Comparison of ENCODE assay signal across 15 mouse cellular contexts in genomic region chr11:46326271-46327015, GRCm38 (mm10). TPM values are rescaled to one million over a fixed set of nuclear protein-coding genes. Genes with fewer than 3 reads are reported as not detected.
DNase-seq lines count a peak whose midpoint lies in the region; ATAC-seq and TF ChIP-seq lines count a peak whose summit lies in the region.
"Had no signal": no experiment of that assay in that cellular context is flagged by ENCODE, and none has a peak within 500 bp of the region (broad histone marks: within the 10 kb centered on the region; RNA-seq: fewer than 3 reads in every experiment).

No protein-coding gene starts in this region.

- H3K9ac ChIP-seq in liver, embryonic 12.5 days: no peak overlapping the region
- H3K9ac ChIP-seq: forebrain, embryonic 13.5 days; midbrain, embryonic 12.5 days had no signal

- WGBS in liver, embryonic 12.5 days (ENCODE audit: insufficient replicate concordance): 67% methylated on average over 16 of the region's 16 CpGs

- H3K36me3 ChIP-seq in E14TG2a.4 (ENCODE audit: insufficient read depth, low read length): no peaks in the 10 kb centered on the region
- no peaks in the 10 kb centered on the region for H3K36me3 ChIP-seq in liver, embryonic 12.5 days
- H3K36me3 ChIP-seq: midbrain, embryonic 12.5 days had no signal

- peaks cover 10% of the 10 kb centered on the region; the same call in 1 of the 2 replicates for H3K4me1 ChIP-seq in E14TG2a.4 (replicated peaks; ENCODE audit: low read depth, low read length)
- H3K4me1 ChIP-seq in liver, embryonic 12.5 days: no peaks in the 10 kb centered on the region
- H3K4me1 ChIP-seq: forebrain, embryonic 13.5 days; midbrain, embryonic 12.5 days had no signal

- ATAC-seq in liver, embryonic 12.5 days: no peak
- ATAC-seq: forebrain, embryonic 13.5 days; intestine, postnatal 0 days had no signal

- H3K9me3 ChIP-seq in E14TG2a.4 (ENCODE audit: low read length): no peaks in the 10 kb centered on the region
- no peaks in the 10 kb centered on the region for H3K9me3 ChIP-seq in liver, embryonic 12.5 days (replicated peaks)
- H3K9me3 ChIP-seq: forebrain, embryonic 13.5 days; midbrain, embryonic 12.5 days had no signal

- peaks cover 7% of the 10 kb centered on the region; the same call in 1 of the 2 replicates for H3K27me3 ChIP-seq in E14TG2a.4 (ENCODE audit: insufficient read depth, low read length)
- no peaks in the 10 kb centered on the region for H3K27me3 ChIP-seq in liver, embryonic 12.5 days (replicated peaks)
- H3K27me3 ChIP-seq: forebrain, embryonic 13.5 days; midbrain, embryonic 12.5 days had no signal

- no peak for TF ChIP-seq CTCF in E14TG2a.4 (conservative IDR thresholded peaks at IDR 0.05; ENCODE audit: low read length)

- no peak overlapping the region for H3K27ac ChIP-seq in liver, embryonic 12.5 days
- H3K27ac ChIP-seq: heart, adult 2 months; midbrain, embryonic 12.5 days had no signal

- peak; percentile 10 for DNase-seq in 3134 (ENCODE audit: extremely low read depth, insufficient read length, low spot score)
- DNase-seq in induced T-regulatory cell, adult 2 months (ENCODE audit: low read depth): peak; percentile 91
- DNase-seq in spleen, postnatal 10 days (ENCODE audit: low spot score in 2 of 2): peak; percentile 28 to 60
- DNase-seq in frontal cortex, postnatal 10 days (ENCODE audit: low spot score in 2 of 2): no peak
- DNase-seq in lung, postnatal 4 days: no peak
- no peak for DNase-seq in layer of hippocampus, adult 8-10 months (ENCODE audit: low spot score in 2 of 2)
- DNase-seq: cerebellum, adult 2 months; heart, postnatal 4 days; lung, adult 18-20 months had no signal

- no peak overlapping the region for H3K4me2 ChIP-seq in liver, embryonic 12.5 days
- H3K4me2 ChIP-seq: forebrain, embryonic 13.5 days; midbrain, embryonic 12.5 days had no signal

- H3K4me3 ChIP-seq in E14TG2a.4 (replicated peaks; ENCODE audit: low read length): peak overlapping the region; percentile 35
- no peak overlapping the region for H3K4me3 ChIP-seq in liver, embryonic 12.5 days
- H3K4me3 ChIP-seq: forebrain, embryonic 13.5 days; heart, adult 2 months; midbrain, embryonic 12.5 days had no signal

RNA-seq across cellular contexts. Expression of gene Cyfip2, which starts 13.8 kb away (rescaled TPM):
- 4.9 TPM in 2 replicates for polyA plus RNA-seq in liver, embryonic 12.5 days (2016; fragmentation: Nextera tagmentation; extraction: Ambion mirVana)
- total RNA-seq in layer of hippocampus, adult 8-10 months (2022): 100 to 1,000 TPM; 481 to 545 (median 513) TPM

Comparison
In these comparisons a context has a peak if more than half of its experiments do, and no peak if none do; other contexts are left out.
1. DNase-seq: peak in 3134 (single experiment), induced T-regulatory cell, adult 2 months (single experiment) and spleen, postnatal 10 days (2 of 2); none in frontal cortex, postnatal 10 days (0 of 2), lung, postnatal 4 days (0 of 2) and layer of hippocampus, adult 8-10 months (0 of 2).